Mouse (Mus musculus) gastrocnemius, adult 8-10 months (tissue): ENCODE results near the gene Fam222a. TPM values are rescaled to one million over a fixed set of nuclear protein-coding genes. Genes with fewer than 3 reads are reported as not detected.
A peak's percentile ranks its signal among the peaks of the same experiment; 100 is the strongest.

Source experiments
- DNase-seq, 2 experiments: peaks; one replicate each; pipeline ENCODE4 v3.0.0; 2022; ENCODE audit warnings: low spot score in 2 of 2
- total RNA-seq, 4 experiments: library from RNA; stranded (reverse); gene quantifications; 2 replicates each; pipeline ENCODE4 v1.2.4; 2022

Gene Fam222a
- under 1 TPM; 0.07 to 0.34 (median 0.30) TPM for total RNA-seq

DNA sequence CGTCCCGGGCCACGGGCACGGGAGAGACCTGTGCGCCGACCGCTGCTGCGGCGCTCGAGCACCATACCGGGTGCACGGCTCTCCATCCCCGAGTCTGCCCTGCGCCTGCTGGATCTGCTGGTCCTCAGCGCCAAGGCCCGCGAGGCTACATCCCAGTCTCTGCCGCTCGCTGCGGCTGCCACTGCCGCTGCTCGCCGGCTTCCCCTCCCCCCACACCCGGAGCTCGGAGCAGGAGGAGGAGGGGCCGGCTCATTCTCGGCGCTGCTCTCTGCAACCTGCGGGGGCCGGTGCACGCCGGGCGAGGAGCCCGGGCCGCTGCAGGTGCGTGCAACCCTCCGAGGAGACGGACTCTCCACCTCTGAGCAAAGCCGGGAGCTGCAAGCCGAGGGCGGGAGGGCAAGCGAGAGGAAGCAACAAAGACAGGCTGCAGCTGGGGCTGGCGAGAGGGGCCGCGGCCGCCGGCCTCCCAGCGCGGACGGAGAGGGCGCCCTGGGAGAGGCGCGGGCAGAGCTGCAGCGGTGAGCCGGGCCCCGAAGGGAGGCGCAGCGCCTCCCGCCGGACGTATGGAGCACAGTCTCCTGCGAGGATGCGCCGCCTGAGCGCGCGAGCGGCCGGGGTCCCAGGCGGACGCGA lies at the start of gene Fam222a:
Fam222a (plus strand) TSS at position 452 of the 633 bp plus-strand sequence.
- DNase-seq, result peak; percentile 26 to 35

DNA sequence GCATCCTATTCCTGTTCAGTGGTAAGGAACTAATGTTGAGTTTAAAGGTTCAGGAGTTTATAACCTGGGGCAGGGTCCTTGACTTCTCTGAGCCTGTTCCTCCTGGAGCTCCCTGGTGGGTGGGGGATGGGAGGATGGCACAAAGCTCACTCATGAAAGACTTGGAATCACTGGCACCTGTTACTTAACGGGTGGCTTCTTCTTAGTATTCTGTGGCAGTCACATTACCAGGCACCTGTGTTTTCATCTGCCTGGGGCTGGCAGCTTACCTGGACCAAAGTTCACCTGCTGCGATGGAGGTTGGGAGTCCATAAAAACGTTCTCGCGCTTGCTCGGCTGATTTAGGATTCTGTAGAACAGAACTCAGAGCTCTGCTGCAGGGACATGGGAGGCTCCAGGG lies 39.5 kb upstream of the Fam222a start:
- DNase-seq, result no peak

DNA sequence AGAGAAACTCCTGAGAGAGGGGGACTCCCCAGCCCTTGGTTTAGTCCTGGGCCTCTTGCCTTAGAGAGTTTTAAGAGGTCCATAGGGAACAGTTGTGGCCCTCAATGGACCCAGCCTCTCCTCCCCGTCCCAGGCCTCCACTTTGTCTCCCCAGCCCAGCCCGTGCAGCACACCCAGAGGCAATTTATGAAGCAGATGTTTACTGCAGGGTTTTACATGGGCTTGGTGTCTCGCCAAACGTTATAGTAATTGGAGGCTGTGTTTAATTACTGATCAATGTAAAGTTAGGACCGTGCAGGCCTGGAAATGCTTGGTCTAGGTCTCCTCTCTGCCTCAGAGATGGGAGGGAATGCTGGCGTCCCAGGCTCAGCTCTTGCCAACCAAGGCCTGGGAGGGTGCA lies 37.5 kb upstream of the Fam222a start:
- no peak for DNase-seq

DNA sequence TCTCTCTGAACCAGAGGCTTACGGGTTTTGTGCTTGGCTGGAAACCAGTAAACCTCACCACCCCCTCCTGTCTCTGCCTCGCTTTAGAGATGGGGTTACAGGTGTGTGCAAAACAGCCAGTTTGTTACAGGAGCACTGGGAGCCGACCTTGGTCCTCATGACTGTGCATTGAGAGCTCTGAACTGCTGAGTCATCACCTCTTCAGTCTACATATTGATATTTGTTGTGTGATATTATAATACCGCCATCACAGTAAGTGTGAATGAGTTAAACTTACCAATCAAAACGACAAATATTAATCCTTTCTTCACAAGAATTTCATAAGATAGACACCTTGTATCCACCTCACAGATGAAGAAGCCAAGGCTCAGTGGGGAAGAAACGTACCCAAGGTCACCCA lies 35.8 kb upstream of the Fam222a start:
- DNase-seq, result no peak

DNA sequence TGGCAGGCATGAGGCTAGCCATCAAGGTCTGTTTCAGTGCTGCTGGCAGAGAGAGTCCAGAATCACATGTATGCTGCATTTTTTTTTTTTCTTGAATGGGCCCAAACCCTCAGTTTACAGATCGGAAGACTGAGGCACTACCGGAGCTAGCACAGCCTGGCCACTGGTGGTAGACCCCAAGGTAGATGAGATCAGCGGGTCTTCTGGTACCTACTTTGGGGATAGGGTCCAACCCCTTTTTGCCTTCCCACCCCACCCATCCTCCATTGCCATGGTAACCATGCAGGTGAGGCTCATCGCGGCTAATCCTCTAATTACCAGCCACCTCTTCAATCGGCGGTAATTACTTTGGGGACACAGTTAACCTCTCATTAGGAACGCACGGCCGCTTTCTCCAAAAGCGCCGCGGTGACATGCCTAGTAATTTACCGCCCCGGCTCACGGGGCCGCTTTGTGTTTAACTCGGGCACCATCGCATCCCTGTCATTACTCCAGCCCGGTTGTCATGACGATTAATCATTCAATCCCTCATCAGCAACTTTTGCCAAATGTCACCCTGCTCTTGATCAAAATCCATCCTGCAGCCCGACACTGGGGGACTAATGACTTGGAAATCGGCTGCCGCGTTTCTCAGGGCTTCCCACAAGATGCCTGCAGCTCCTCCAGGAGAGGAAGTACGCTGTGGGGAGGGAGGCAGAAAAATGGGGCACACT lies 30.4 kb upstream of the Fam222a start:
- no peak for DNase-seq

DNA sequence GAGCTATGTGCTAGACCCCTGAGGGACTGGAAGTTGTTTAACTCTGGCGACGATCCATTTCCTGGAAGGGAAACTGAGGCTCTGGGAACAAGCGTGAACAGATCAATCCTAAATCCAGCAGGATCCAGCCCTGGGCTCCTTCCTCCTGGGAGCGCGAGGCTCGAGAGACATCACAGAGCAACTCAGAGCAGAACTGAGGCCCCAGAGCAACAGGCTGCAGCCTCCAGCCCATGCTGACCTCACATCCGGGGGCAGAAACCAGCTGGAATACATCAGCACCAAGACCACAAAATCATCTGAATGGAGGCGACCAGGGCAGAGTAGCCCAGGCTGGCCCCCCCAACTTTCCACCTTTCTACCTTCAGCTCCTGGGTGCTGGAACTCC lies 29.8 kb upstream of the Fam222a start:
- DNase-seq, result no peak

DNA sequence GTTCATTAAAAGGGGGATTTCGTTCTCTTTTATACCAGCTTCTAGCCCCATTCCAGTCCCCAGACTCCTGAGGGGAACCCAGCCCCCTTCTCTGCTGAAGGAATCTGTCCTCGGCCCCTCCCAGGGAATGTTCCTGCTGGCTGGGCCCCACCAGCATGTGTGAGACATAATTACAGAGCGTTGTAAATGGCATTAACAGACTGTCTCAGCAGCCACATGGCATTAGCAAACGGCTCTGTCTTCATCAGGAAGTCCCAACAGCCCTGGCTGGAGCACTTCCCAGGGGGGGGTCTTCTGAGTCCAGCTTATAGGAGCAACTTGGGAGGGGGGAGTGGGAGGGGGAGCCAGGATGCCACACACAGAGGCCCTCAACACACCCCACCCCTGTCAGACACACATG lies 29.1 kb upstream of the Fam222a start:
- DNase-seq, result no peak

DNA sequence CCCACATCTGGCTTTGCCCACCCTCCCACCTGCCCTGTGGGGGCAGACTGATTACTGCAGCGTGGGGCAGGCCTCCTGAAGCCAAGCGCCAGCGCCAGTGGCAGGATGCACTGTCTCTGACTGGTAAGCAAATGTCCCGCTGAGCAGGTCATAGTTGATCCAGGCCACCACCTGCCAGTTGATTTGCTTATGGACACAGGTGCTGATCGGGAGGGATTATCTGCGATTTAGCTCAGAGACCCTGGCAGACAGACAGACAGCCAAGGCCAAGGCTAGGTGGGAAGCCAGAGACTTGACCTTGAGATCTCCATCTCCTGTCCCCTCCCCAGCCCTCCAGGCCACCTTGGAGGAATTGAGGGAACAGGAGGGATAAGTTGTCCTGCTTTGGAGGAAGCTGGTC lies 28.1 kb upstream of the Fam222a start:
- DNase-seq, result no peak

DNA sequence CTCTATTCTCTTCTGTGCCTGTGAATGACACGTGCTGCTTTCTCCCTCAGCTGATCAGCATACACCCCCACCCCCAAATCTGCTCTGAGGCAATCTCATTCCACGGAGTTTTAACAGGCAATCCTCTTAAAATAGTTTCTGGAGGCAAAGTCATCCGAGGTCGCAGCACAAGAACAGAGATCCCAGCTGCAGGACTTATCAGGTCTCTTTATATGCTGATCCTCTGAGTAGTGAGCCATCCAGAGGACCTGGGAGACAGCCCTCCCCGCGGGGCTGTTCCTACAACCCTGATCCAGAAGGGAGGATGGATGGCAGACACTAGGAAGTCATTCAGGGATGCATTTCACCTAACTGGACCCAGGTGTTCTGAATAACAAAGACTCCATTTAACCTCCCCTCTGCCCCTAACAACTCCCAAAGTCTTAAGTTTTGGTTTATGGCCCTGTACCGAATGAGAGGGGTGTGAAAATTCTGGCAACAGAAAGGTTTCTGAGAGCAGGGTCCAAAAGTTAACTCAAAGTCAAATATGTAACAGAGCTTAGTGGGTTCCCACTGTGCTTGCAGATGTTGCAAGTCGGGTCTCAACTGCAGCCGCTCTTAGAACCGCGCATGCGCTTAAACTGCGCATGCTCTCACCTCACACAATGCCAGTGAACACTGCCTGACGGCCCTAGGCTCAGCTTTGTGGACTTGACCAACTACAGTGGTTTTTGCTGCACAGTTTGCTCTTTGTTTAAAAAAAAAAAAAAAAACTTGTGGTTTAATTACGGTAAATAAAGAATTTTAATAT lies 26.0 kb upstream of the Fam222a start:
- no peak for DNase-seq

DNA sequence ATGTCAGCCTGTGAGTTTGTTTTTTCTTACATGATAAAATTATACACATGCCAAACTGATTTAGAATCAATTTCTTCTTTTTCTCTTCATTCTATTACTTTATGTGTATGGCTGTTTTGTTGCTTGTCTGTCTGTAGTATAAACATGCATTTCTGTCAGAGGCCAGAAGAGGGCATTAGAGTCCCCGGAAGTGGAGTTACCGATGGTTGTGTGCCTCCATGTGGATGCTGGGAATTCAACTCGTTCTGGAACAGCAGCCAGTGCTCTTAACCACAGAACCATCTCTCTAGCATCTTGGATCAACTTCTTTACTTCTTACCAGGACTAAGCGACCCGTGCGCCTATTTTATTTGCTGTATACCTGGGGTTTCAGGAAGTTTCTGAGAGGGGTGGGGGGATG lies 24.2 kb upstream of the Fam222a start:
- DNase-seq, result no peak

DNA sequence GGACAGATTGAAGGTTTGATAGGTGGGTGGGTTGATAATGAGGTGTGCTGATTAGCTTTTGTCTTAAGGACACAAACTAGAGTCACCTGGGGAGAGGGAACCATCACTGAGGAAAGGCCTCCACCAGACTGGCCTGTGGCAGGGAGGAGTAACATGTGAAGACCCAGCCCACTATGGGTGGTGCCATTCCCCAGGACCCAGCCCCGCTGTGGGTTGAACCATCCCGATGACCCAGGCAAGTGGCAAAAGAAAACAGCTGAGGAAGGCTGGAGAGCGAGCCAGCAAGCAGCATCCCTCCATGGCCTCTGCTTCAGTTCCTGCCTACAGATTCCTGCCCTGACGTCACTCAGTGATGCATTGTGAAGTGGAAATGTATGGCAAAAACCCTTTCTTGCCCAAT lies 23.6 kb upstream of the Fam222a start:
- DNase-seq, result no peak

DNA sequence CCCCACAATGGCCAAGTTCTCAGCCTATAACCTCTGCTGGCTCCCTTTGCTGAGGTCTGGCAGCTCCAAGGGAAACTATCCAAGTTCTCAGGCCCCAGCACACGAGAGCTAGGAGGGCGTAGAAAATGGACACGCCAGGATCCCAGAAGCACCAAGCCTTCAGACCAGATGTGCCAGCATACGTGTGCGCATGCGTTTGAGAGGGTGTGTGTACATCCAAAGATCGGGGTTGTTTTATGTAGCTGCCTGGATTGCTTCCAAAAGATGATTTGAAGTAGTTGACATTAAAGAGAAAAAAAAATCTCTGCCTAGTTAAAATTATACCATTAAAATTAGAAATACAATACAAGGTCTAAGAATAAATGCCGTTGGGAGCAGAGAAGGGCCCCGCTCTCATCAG lies 22.7 kb upstream of the Fam222a start:
- no peak for DNase-seq

DNA sequence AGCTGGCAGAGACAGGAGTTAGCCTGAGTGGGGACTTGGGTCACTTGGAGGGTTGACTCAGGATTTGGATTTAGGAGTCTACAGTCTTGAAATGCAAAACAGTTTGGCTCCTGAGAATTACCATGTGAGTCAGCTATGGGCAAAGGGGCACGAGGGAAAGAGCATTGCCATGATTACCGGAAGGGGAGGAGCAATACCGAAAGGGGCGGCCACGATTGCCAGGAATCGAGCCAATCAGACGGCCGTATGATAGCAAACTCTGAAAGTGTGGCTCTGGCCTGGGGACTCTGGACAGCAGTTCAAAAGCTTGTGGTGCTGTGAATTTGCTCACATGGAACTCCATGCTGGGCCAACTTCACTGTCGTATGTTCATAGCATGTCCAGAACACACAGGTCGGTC lies 18.8 kb upstream of the Fam222a start:
- DNase-seq, result no peak

DNA sequence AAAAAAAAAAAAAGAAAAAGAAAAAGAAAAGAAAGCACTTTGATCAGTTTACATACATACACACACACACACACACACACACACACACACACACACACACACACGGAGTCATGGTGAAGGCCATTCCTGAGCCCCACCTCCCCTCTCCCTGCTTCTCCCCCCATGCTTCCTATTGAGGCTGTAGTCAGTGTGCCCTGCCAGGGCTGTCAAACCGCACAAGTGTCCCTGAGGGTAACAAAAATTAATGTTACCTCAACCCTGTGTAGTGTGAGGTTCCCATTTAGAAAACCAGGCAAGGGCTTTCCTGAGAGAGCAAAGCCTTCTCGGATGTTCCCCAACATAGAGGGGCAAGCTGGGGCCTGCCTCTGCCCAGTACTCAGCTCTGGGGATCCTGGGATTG lies 18.0 kb upstream of the Fam222a start:
- no peak for DNase-seq

DNA sequence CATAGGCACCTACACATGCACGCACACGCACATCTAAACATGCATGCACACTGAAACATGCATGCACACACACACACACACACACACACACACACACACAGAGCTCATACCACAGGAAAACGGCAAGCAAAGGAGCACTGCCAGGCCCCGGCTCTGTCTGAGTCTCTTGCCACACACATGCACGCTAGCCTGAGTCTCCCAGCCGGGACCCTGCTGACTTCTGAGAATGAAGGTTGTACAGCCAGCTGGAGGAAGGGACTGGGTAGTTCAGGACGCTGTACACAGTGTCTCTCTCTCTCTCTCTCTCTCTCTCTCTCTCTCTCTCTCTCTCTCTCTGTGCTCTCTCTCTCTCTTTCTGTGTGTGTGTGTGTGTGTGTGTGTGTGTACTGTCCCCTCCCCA lies 17.4 kb upstream of the Fam222a start:
- no peak for DNase-seq

DNA sequence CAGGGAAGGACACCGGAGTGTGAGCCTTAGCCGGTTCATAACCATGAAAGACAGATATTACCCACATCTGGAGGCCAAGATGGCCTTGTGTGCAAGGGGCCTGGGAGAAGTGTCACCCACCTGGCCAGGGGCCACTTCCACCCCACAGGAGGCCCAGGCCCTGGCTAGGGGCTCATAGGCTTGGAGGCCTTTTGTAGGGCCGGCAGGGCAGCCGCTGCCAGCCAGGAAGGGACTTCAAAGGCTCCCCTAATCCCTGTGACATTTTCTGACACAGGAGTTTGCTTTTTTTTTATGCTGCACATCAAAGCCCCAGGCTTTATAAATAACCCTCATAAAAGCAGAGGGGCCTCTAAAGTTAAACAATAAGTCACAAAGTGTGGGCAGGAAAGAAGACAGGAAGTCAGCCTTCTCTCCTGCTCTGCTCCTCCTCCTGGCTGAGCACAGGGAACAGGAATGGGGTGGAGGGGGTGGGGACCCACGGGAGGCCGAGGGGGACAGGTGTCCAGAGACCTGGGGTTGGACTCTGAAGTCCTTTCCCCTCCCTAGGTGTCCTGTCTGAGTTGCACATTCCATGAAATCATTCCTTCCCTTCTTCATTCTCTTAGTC lies 16.8 kb upstream of the Fam222a start:
- no peak for DNase-seq

DNA sequence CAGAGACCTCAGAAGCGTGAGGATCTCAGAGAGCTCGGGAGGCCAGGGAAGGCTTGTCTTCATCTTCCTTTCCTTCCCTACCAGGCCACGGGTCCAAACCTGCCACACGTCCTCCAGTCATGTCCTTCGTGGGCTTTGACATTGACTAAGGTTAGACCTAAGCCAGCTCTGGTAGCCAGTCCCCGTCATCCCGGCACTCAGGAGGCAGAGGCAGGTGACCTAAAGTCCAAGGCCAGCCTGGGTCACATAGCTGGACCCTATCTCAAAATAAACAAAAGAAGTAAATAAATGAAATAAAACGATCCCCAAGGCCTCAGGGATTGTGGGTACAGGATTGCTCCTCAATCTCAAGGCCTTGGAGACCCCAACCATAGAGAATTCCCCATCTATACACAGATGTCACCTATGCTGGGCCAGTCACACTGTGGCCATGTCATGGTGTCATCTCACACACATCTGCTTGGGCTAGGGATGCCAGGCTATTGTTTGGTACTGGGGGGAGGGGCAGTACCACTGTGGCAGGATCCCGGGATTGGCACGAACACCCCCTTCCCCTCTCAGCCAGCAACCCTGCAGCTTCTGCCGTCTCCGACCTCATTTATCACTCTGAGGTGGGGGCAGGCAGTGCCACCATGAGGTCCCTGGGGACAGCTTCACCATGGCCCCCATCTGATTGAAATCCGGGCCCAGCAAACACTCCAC lies 15.2 kb upstream of the Fam222a start:
- DNase-seq, result no peak

DNA sequence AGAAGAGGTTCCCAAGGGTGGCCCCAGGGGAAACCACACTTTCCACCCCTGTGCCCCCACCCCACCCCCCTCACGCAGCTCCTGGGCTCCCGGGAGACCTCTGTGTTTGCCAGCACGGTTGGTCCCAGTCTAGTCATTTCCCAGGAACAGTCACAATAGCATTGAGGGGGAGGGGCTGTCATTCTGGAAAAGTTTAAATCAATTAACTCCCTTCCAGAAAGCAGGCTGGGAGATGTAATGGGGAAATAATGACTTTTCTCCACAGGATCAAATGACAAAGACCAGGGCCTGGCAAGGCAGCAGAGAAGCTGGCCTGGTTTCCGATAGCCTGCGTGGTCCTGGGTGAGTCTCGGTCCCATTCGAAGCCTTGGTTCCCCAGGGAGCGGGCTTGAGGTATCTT lies 14.1 kb upstream of the Fam222a start:
- no peak for DNase-seq

DNA sequence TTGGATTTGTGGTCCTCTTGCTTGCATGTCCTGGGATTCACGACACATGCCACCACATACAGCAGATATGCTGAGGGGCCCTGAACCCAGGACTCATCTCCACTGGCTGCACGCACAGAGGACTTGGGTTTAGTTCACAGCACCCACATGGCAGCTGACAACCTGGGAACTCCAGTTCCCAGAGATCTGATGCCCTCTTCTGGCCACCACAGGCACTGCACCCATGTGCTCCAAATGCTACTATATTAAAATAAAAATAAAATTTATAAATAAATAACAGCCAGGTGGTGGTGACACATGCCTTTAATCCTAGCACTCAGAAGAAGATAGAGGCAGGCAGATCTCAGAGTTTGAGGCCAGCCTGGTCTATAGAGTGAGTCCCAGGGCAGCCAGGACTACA lies 12.4 kb upstream of the Fam222a start:
- no peak for DNase-seq

DNA sequence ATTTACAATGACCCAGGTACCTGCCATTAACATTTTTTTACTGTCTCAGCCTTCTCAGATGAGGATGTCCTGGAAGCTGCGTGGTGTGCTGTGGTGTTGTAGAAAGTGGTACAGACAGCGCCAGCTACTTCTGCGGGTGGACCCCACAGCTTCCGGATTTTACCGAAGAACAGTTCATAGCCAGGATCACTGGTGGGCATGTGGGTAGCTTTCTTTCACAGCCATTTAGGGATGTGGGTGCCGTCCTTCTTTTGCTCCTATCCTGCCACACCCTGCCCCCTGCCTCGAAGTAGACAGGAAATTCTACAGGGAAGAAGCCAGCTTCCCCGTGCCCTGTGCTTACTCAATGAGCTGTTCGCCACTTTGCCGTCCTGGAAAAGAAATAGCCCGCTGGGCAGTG lies 11.7 kb upstream of the Fam222a start:
- no peak for DNase-seq
